Mouse (Mus musculus): Measurements from ENCODE around the gene Phf21a. TPM values are rescaled to one million over a fixed set of nuclear protein-coding genes. Genes with fewer than 3 reads are reported as not detected.

Phf21a gene
- polyA plus RNA-seq, 1 experiment from 2014 or later, result 43.5 TPM

- H3K4me3 ChIP-seq, result no peak overlapping the region
- H3K4me2 ChIP-seq (replicated peaks), result no peak overlapping the region
- WGBS, result 37% methylated on average over 20 of the region's 20 CpGs
- H3K9me3 ChIP-seq, result no peaks in the 10 kb centered on the region
- H3K9ac ChIP-seq, result no peak overlapping the region
- H3K4me1 ChIP-seq, result peaks cover 24% of the 10 kb centered on the region
- H3K27me3 ChIP-seq, result peaks cover 33% of the 10 kb centered on the region
- no peak overlapping the region for H3K27ac ChIP-seq
- peaks cover 34% of the 10 kb centered on the region for H3K36me3 ChIP-seq
- no peak for ATAC-seq (ENCODE audit: insufficient number of reproducible peaks, insufficient read depth, low FRiP score, low TSS enrichment)
Measured at GRCm38 (mm10) chr2:92367383-92368029, 274.6 kb downstream of the Phf21a start.

GRCm38 (mm10) chr2:92370375-92370774, 277.5 kb downstream of the Phf21a start:
- H3K27me3 ChIP-seq, result peaks cover 33% of the 10 kb centered on the region
- H3K9me3 ChIP-seq, result no peaks in the 10 kb centered on the region
- peaks cover 30% of the 10 kb centered on the region for H3K4me1 ChIP-seq
- ATAC-seq (ENCODE audit: insufficient number of reproducible peaks, insufficient read depth, low FRiP score, low TSS enrichment), result no peak
- H3K4me2 ChIP-seq (replicated peaks), result peak overlapping the region; percentile 90
- H3K4me3 ChIP-seq, result peak overlapping the region; percentile 43
- peak overlapping the region; percentile 52; the same call in 1 of the 2 replicates for H3K9ac ChIP-seq
- H3K36me3 ChIP-seq, result peaks cover 10% of the 10 kb centered on the region; the same call in 1 of the 2 replicates
- 9% methylated on average over 19 of the region's 19 CpGs for WGBS
- no peak overlapping the region for H3K27ac ChIP-seq

GRCm38 (mm10) chr2:92370821-92371805, 278.2 kb downstream of the Phf21a start:
- Histone ChIP-seq H3K27me3 (peaks cover 33% of the 10 kb centered on the region), H3K36me3 (peaks cover 7% of the 10 kb centered on the region; the same call in 1 of the 2 replicates), H3K4me3 (peak overlapping the region; percentile 43), H3K9ac (peak overlapping the region; percentile 52; the same call in 1 of the 2 replicates), H3K9me3 (no peaks in the 10 kb centered on the region), H3K4me1 (peaks cover 35% of the 10 kb centered on the region), H3K27ac (peak overlapping the region; percentile 37; the same call in 1 of the 2 replicates), H3K4me2 (replicated peaks) (peak overlapping the region; percentile 90)
- no peak for ATAC-seq (ENCODE audit: insufficient number of reproducible peaks, insufficient read depth, low FRiP score, low TSS enrichment)
- WGBS, result 2% methylated on average over 45 of the region's 45 CpGs

GRCm38 (mm10) chr2:92371971-92372690, 279.2 kb downstream of the Phf21a start:
- H3K9me3 ChIP-seq, result no peaks in the 10 kb centered on the region
- ATAC-seq (ENCODE audit: insufficient number of reproducible peaks, insufficient read depth, low FRiP score, low TSS enrichment), result no peak
- 11% methylated on average over 10 of the region's 10 CpGs for WGBS
- no peak overlapping the region for H3K4me3 ChIP-seq
- H3K36me3 ChIP-seq, result no peaks in the 10 kb centered on the region
- H3K4me2 ChIP-seq (replicated peaks), result no peak overlapping the region
- H3K27me3 ChIP-seq, result peaks cover 33% of the 10 kb centered on the region
- H3K27ac ChIP-seq, result peak overlapping the region; percentile 12; the same call in 1 of the 2 replicates
- H3K4me1 ChIP-seq, result peaks cover 39% of the 10 kb centered on the region
- H3K9ac ChIP-seq, result no peak overlapping the region

- Histone ChIP-seq H3K4me2 (replicated peaks) (no peak overlapping the region), H3K36me3 (0 out of 2 replicates have a peak, but pooled peaks cover 4% of the 10 kb centered on the region), H3K4me1 (peaks cover 39% of the 10 kb centered on the region), H3K27me3 (peaks cover 33% of the 10 kb centered on the region), H3K9ac (no peak overlapping the region), H3K4me3 (no peak overlapping the region), H3K27ac (peak overlapping the region; percentile 60; the same call in 1 of the 2 replicates), H3K9me3 (no peaks in the 10 kb centered on the region)
- ATAC-seq (ENCODE audit: insufficient number of reproducible peaks, insufficient read depth, low FRiP score, low TSS enrichment), result no peak
- WGBS, result 41% methylated on average over 9 of the region's 9 CpGs
Measured at GRCm38 (mm10) chr2:92372767-92373436, 280.0 kb downstream of the Phf21a start.

GRCm38 (mm10) chr2:92373437-92373813, 280.5 kb downstream of the Phf21a start:
- Histone ChIP-seq H3K9me3 (no peaks in the 10 kb centered on the region), H3K4me3 (0 out of 2 replicates have a peak overlapping the region, but pooled peaks have one; percentile 71), H3K9ac (no peak overlapping the region), H3K27ac (peak overlapping the region; percentile 60; the same call in 1 of the 2 replicates), H3K4me2 (replicated peaks) (no peak overlapping the region), H3K27me3 (peaks cover 33% of the 10 kb centered on the region), H3K4me1 (peaks cover 39% of the 10 kb centered on the region), H3K36me3 (peaks cover 9% of the 10 kb centered on the region; the same call in 1 of the 2 replicates)
- 78% methylated on average over 11 of the region's 11 CpGs for WGBS
- ATAC-seq (ENCODE audit: insufficient number of reproducible peaks, insufficient read depth, low FRiP score, low TSS enrichment), result no peak

GRCm38 (mm10) chr2:92374514-92374913, 281.6 kb downstream of the Phf21a start, which contains the start of the genes Pex16 and Large2:
Gene Pex16, plus strand, starts transcription at chr2:92374676.
Gene Large2, minus strand, starts transcription at chr2:92374869.
- peaks cover 20% of the 10 kb centered on the region for H3K36me3 ChIP-seq
- ATAC-seq (ENCODE audit: insufficient number of reproducible peaks, insufficient read depth, low FRiP score, low TSS enrichment), result no peak
- no peaks in the 10 kb centered on the region for H3K9me3 ChIP-seq
- H3K4me2 ChIP-seq (replicated peaks), result peak within 1 kb of the TSS; percentile 90
- peak within 1 kb of the TSS; percentile 73 for H3K9ac ChIP-seq
- peaks cover 39% of the 10 kb centered on the region for H3K4me1 ChIP-seq
- peaks cover 27% of the 10 kb centered on the region for H3K27me3 ChIP-seq
- H3K27ac ChIP-seq, result peak within 1 kb of the TSS; percentile 88
- WGBS, result 4% methylated on average over 16 of the region's 16 CpGs
- peak within 1 kb of the TSS; percentile 71 for H3K4me3 ChIP-seq

GRCm38 (mm10) chr2:92375099-92375623, 282.2 kb downstream of the Phf21a start:
- H3K36me3 ChIP-seq, result peaks cover 26% of the 10 kb centered on the region
- under 1% methylated on average over 29 of the region's 29 CpGs for WGBS
- no peaks in the 10 kb centered on the region for H3K9me3 ChIP-seq
- peak overlapping the region; percentile 73 for H3K9ac ChIP-seq
- peak overlapping the region; percentile 88 for H3K27ac ChIP-seq
- ATAC-seq (ENCODE audit: insufficient number of reproducible peaks, insufficient read depth, low FRiP score, low TSS enrichment), result peak; percentile 93
- peak overlapping the region; percentile 90 for H3K4me2 ChIP-seq (replicated peaks)
- peaks cover 21% of the 10 kb centered on the region for H3K27me3 ChIP-seq
- H3K4me1 ChIP-seq, result peaks cover 35% of the 10 kb centered on the region
- H3K4me3 ChIP-seq, result peak overlapping the region; percentile 71

GRCm38 (mm10) chr2:92375788-92376187, 282.9 kb downstream of the Phf21a start:
- no peak for ATAC-seq (ENCODE audit: insufficient number of reproducible peaks, insufficient read depth, low FRiP score, low TSS enrichment)

GRCm38 (mm10) chr2:92376300-92376699, 283.4 kb downstream of the Phf21a start:
- no peak for ATAC-seq (ENCODE audit: insufficient number of reproducible peaks, insufficient read depth, low FRiP score, low TSS enrichment)
- Histone ChIP-seq H3K27me3 (peaks cover 11% of the 10 kb centered on the region), H3K9ac (peak overlapping the region; percentile 73; the same call in 1 of the 2 replicates), H3K36me3 (peaks cover 36% of the 10 kb centered on the region), H3K9me3 (no peaks in the 10 kb centered on the region), H3K27ac (no peak overlapping the region), H3K4me2 (replicated peaks) (peak overlapping the region; percentile 90), H3K4me3 (peak overlapping the region; percentile 71), H3K4me1 (peaks cover 25% of the 10 kb centered on the region)
- 90% methylated on average over 6 of the region's 6 CpGs for WGBS

More at GRCm38 (mm10) chr2:92375788-92376187, 282.9 kb downstream of the Phf21a start:
- Histone ChIP-seq H3K4me2 (replicated peaks) (peak overlapping the region; percentile 90), H3K27me3 (peaks cover 14% of the 10 kb centered on the region), H3K9ac (peak overlapping the region; percentile 73), H3K4me3 (peak overlapping the region; percentile 71), H3K9me3 (no peaks in the 10 kb centered on the region), H3K36me3 (peaks cover 31% of the 10 kb centered on the region), H3K27ac (no peak overlapping the region), H3K4me1 (peaks cover 29% of the 10 kb centered on the region)
- WGBS, result 10% methylated on average over 10 of the region's 10 CpGs

Measured in embryonic facial prominence, embryonic 12.5 days (tissue).